Mouse (Mus musculus): ENCODE results near the gene Vmn2r87.
"Not testable (repeated sequence)": the region's sequence is repeated elsewhere in the genome, so short reads cannot be mapped to it uniquely, and the experiment has no call there.

Gene Vmn2r87

DNA sequence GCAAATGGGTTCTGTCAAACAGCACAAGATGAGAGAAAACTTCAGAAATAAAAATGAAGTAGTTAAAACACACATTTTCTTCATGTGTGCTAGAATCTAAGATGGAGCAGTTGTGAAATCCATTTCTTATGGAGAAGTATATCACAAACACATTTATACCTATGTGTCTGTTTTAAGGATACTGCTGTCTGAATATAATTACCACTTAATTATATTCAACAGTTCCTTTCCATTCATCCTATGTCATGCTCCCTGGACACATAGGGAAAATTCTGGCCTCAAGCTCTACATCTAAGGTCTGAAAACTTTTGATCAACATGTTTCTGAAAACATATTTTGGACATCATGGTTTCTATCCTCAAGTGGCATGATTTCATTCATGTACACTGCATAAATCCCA lies at the start of gene Vmn2r87:
Gene Vmn2r87 (minus strand): TSS at position 101 of the 400 bp plus-strand sequence.
- in situ Hi-C loops (cut with MboI, MseI): no loop called here

DNA sequence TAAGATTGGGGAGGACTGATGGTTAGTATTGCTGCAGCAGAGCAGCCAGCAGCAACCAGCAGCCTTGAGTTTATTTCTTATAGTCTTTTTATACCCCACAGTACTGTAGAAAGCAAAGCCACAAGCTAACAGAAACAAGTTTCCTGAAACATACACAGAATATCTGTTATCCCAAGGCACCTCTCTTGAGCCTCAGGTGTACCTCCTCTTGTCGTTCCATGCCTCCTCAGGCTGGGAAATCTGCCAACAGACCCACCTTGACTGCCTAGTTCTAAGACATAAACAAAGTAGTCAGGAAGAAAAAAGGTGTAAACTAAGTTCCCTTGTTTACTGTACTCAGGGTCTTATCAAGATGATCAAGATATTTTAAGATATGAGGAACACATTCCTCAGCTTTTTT lies 47.1 kb upstream of the Vmn2r87 start:
- in situ Hi-C loops (cut with MboI, MseI): not testable (repeated sequence)

GRCm38 (mm10) chr10:130541931-130542691 lies 44.9 kb upstream of the Vmn2r87 start:
- in situ Hi-C loops (cut with MboI, MseI): not testable (repeated sequence)

DNA sequence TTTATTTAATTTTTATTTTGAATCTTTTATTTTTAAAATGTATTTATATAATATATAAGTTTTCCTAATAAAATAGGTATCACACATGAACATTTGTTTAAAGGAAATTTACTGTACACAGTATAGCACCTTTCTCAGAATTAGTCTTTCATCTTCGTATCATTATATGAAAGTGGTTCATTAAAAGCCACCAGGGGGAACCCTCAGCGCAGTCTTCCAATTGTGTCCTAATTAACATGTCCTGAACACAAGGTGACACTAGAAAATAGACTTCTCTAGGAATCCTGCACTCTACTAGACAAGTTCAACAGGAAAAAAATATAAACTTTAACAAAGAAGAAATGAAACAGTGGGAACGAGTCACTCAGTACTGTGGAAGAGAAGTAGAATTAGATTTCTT lies 38.9 kb upstream of the Vmn2r87 start:
- in situ Hi-C loops (cut with MboI, MseI): no loop called here

- in situ Hi-C loops (cut with MboI, MseI): no loop called here
Measured at GRCm38 (mm10) chr10:130527926-130528325, 30.7 kb upstream of the Vmn2r87 start.

DNA sequence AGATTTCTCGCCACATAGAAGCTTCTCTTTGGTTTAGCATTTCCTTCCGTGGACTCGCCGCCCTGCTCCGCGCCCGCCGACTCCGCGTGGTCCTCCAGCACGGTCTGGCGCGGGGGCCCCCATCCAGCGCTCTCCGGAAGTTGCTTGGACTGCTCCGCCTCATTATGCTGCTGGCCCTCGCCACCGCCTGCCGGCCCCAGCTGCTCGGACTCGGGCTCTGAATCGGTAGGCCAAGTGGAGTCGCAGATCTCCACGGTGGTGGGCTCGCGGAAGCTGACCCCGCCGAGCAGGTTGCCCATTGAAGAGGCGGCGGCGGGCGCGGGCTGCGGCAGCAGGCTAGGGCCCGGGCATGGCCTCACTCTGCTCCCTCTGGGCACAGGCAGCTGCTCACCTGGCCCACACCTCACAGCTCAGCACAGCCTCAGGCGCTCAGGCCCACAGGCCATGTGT lies 26.9 kb downstream of the Vmn2r87 start:
- in situ Hi-C loops (cut with MboI, MseI): no loop called here

- in situ Hi-C loops (cut with MboI, MseI): not testable (repeated sequence)
Measured at GRCm38 (mm10) chr10:130455950-130456349, 41.2 kb downstream of the Vmn2r87 start, which contains the start of gene Vmn2r86. Gene Vmn2r86, minus strand, starts transcription at chr10:130456050.

GRCm38 (mm10) chr10:130444776-130445175 lies 52.4 kb downstream of the Vmn2r87 start:
- in situ Hi-C loops (cut with MboI, MseI): no loop called here

GRCm38 (mm10) chr10:130434185-130434898 lies 62.9 kb downstream of the Vmn2r87 start:
- in situ Hi-C loops (cut with MboI, MseI): not testable (repeated sequence)

DNA sequence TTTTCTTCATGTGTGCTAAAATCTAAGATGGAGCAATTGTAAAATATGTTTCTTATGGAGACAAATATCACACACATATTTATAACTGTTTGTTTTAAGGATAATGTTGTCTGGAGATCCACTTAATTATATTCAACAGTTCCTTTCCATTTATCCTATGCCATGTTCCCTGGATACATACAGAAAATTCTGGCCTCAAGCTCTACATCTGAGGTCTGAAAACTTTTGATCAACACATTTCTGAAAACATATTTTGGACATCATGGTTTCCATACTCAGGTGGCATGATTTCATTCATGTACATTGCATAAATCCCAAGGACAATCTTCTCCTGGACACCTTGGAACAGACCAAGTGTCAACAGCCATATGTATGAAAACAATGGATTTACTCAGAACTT lies 67.6 kb downstream of the Vmn2r87 start, which contains the start of gene Vmn2r85:
Gene Vmn2r85 (minus strand): TSS at position 101 of the 400 bp plus-strand sequence.
- in situ Hi-C loops (cut with MboI, MseI): not testable (repeated sequence)

- in situ Hi-C loops (cut with MboI, MseI): not testable (repeated sequence)
Measured at GRCm38 (mm10) chr10:130422368-130422767, 74.8 kb downstream of the Vmn2r87 start.
